Mouse (Mus musculus): ENCODE data around the gene Trim3.

The Trim3 gene

DNA sequence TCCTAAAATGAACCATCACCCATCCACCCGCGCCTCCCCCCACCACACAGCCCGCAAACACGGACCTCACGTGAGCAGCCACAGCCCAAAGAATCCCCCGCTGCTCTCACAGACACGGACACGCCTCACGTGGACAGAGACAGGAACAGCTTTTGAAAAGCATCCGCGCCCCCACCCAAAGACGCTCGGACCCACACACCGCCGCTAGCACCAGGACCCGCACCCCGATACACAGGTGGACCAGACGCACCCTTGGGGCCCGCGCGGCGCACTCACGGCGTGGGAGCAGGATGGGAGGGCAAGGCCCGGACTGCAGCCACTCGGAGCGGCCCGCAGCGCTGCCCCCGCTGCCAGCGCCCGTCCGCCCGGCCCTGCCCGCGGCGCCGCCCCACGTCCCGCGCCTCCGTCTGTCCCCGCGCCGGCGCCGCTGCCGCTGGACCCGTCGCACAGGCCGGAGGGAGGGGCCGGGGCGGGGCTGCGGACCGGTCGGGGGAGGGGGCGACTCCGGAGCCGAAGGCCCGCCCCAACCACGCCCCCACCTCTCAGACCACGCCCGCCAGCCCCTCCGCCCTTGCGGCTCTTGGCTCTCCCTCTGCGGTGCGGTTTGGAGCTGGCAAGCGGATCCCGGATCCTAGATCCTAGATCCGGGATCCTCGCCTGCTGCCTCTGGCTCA lies at the start of gene Trim3:
Trim3 (minus strand) TSS at position 445 of the 674 bp plus-strand sequence.
- DNase-seq (ENCODE audit: low spot score), result peak; percentile 88

DNA sequence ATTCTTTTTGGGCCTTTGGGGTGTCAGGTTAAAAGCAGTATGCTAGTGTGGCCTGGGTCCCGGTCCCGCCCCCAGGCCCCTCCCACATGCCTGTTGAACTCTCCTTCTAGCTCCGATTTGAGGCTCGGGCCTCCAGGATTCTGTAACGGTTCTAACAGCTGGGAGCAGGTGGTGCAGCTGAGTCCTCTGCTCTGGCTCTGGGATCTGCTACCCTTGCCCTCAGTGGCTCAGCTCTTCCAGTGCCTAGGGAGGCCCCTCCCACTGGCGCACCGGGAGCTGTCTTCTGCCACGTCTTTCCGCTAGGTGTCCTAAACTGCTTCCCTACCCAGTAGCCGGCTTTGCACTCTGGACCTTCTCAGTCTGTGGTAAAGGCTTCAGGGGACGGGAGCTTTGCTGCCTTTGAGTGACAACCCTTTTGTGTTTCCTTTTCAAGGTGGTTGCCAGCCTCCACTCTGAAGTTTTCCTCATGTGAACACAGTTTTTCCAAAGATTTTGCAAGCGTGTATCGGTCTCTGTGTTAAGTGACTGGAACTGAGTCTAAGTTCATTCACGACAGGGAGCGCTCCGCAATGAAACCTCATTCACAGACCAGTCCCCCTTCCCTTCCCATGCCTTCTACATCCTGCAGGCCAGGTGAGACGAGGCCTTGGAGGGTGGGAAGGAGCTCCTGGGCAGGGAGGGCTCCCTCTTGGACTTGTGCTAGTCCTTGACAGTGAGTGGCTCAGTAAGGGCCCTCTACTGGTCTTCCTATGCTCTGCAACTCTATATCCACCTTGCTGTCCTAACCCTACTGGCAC lies 17.5 kb upstream of the Trim3 start, which contains the start of gene Dnhd1:
Dnhd1 (plus strand) TSS at position 189 of the 797 bp plus-strand sequence.
- peak; percentile 66 for DNase-seq (ENCODE audit: low spot score)

DNA sequence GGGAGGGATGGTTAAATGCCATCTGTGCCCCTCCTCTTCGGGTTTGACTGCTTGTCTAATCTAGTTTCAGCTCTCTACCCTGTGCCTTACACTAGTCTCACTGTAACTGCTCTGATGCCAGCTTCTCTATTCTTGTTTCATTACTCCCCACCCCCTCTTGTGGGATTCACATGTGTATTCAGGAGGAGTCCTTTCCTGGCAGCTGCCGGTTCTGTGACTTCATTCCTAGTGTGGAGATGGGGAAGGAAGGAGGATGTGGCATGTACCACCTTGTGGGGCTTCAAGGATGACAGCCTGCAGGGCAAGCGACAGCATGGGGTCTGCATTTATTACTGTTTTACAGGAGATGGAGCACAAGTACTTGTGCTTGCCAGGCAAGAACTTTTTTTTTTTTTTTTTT lies 8.6 kb upstream of the Trim3 start:
- DNase-seq (ENCODE audit: low spot score), result no peak

- DNase-seq (ENCODE audit: low spot score), result no peak
Observed at GRCm38 (mm10) chr7:105640894-105641255, 7.5 kb upstream of the Trim3 start.

DNA sequence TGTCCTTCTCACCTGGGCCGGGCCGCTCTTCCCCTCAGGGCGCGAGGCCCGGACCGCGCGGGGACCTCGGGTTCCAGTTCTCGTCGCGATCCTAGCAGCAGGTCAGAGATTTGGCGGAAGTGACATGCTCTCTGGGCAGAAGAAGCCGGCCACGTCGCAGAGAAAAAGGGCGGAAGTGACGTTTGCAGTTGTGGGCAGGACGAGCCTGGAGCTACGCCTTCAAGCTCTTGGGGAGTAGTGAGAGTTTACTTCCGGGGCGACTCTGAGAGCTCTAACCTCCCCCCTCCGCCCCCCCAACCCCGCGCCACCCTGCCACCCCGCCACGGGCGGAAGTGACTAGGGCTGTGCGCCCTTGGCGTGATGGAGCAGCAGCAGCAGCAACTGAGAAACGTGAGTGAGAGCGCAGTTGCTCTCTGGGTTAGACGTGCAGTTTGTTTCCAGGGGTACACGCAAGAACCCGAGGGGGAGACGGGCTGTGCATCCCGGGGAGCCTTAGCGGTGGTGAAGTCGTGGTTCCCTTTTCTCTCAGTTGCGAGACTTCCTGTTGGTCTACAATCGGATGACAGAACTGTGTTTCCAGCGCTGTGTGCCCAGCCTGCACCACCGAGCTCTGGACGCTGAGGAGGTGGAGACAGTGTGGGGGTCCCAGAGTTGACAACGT lies 7.0 kb upstream of the Trim3 start, which contains the start of the genes Arfip2 and Gm45799:
Arfip2 (minus strand) TSS at position 184 of the 661 bp plus-strand sequence.
Gm45799 (plus strand) TSS at position 320 of the 661 bp plus-strand sequence.
- DNase-seq (ENCODE audit: low spot score), result peak; percentile 98

GRCm38 (mm10) chr7:105639756-105640155 lies 6.4 kb upstream of the Trim3 start, which contains the start of gene Timm10b:
TSS of gene Timm10b (plus strand) at chr7:105640056.
- no peak for DNase-seq (ENCODE audit: low spot score)

DNA sequence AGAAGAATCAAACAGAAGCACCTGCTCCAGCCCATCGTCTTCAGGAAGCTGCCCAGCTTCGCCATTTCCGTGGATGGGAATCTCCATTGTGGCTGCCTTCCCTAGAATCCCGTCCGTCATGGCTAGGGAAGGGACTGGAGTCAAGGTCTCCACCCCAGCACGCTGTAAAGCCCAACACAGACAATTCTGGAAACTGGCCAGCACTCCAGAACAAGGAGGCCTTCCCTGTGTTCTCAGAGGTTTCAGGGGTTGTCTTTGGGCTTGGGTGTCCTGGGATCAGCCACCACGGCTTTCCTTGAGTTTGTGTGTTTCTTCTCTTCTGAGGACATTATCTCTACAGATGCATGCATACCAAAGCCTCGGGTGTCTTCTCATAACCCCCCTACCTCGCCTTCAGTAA lies 5.9 kb upstream of the Trim3 start:
- DNase-seq (ENCODE audit: low spot score), result no peak

GRCm38 (mm10) chr7:105638776-105639175 lies 5.4 kb upstream of the Trim3 start:
- DNase-seq (ENCODE audit: low spot score), result no peak

DNA sequence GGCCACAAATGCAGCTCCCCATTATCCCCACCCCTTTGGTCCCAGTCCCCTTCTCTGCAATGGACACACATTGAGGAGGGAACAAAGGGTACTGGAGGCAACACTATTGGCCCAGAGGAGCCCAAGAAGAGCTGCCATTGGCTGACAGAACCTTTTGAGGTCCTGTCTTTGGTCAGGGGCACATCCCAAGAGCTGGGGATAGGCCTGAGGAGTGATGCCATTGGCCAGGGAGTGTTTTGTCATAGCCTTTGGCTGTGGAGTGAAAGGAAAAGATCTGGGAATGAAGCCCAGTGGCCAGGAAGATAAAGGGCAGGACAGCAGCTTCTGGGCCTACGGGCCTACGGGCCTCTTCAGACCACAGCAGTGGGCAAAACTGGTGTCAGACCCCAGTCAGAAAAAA lies 2.4 kb upstream of the Trim3 start:
- no peak for DNase-seq (ENCODE audit: low spot score)

DNA sequence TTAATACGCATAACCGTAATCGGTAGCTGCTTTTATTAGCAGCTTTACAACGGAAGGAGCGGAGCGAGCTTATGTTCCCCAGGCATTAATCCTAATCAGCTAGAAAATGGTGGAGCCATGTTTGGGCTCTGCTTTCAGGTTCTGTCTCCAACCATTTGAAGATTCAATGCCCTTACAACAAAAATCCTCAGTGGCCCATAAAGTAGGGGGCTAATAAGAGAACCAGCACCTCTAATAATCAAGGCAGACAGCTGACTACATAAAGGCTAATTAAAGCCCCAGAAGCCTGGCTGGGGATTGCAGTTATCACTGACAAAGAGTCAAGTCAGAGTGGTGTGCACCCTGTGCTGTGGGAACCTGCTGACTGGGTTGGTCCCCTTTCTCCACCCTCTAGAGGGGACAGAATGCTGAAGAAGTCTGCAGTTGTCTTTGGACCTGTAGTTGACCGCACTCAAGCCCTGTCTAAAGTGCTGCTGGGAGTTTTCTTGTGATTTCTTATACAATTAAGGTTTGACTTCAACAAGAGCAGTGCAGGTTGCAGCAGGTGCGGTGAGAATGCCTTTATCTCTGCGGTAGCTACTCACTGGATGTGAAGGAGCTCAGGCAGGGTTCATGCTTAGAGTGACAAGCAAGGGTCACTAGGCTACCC lies 1.0 kb upstream of the Trim3 start:
- no peak for DNase-seq (ENCODE audit: low spot score)

GRCm38 (mm10) chr7:105633801-105634135 lies 397 bp upstream of the Trim3 start:
- no peak for DNase-seq (ENCODE audit: low spot score)

DNA sequence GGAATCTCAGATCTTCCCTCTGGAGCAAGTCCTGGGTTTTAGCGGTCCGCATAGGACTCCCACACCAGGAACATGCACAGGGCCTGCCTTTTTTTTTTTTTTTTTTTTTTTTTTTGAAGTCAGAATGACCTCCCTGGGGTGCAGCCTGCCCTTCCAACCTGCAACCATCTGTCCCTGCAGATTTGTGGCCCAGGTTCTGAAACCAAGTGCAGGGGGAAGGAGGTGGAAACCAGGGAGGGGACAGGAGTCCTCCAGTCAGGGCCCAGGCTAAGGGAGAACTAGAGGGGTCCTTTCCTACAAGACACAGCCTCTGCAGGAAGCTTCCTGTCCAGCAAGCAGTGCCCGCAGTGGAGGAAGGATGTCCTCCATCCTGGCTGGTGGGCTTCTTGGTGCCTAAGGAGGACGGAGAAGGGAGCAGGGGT lies 809 bp downstream of the Trim3 start:
- no peak for DNase-seq (ENCODE audit: low spot score)

DNA sequence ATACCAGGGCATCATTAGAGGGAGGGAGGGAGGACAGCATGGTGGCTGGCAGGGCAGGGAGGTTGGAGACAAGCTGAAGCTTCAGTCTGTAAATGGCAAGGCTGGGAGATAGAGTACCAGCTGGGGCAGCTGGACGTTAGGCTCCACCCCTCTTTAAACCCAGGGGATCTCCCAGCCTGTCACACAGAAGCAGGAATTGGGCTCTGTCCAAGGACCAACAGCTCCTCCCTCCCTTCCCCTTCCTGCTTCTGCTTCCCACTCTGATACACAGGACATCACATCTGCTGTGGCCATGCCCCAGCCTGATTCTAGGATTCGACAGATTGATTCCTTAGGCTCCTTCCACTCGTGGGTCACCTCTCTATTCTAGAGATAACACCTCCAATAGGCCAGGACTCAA lies 4.7 kb downstream of the Trim3 start:
- DNase-seq (ENCODE audit: low spot score), result peak; percentile 76

DNA sequence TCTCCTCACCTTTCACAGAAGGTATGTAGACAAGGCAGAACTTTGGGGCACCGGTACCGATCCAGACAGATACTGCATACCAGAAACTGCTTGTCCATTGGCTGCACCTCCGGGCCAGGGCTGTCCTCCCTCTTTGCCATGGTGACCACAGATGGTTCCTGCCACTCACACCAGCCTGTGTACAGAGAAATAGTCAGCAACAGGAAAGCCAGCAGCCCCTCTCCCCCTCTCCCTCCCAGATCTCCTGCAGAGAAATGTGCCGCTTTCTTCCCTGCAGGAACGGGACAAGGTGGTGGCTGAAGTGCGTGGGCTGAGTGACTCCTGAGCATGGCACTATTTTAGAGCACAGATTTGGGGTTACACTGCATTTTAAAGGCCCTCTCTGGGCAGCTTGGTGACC lies 8.0 kb downstream of the Trim3 start:
- DNase-seq (ENCODE audit: low spot score), result no peak

DNA sequence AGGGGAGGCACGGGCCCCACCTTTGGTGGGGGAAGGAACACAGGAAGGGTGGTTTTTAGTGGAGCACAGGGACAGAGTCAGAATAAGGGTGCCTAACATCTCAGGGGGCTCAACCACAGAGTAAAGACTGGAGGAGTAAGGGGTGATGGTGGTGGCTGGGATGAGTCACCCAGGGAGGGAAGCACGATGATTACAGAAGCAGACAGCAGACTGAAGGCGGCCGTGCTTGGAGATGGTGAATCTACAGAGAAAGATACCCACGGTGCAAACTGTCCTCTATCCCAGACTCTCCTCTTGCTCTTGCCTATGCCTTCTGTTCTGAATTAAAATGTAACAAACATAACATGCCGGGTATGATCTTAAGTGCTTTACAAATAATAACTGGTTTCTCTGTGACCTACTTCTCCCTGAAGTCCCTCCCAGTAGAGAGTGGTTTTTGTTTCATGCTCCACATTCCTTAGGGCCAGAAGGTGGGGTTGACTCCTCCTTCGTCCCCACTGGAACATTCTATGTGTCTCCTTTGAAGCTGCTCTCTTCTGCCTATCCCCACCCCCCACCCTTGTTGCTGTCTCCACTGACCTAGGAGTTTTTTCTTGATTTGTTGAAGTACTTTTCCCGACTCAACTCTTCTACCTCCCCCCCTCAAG lies 11.6 kb downstream of the Trim3 start:
- no peak for DNase-seq (ENCODE audit: low spot score)

- DNase-seq (ENCODE audit: low spot score), result no peak
Observed at GRCm38 (mm10) chr7:105621053-105621452, 12.3 kb downstream of the Trim3 start.

DNA sequence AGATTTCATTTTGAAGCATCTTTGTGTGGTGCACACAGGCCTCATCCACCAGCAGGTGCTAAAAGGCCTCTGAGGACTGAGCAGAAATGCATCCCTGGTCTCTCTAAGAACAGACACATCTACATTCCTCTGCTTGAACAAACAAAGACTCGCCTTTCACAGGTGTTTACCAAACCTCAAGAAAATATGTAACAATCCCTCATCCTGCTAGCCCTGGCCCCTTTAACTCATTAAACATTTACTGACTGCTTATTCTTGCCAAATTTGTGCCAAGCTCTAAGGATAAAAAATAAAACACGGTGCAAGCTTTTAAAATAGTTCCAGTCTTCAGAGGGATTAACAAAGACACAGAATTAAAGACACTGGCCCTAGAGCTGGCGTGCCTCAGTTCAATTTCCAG lies 13.7 kb downstream of the Trim3 start:
- no peak for DNase-seq (ENCODE audit: low spot score)

DNA sequence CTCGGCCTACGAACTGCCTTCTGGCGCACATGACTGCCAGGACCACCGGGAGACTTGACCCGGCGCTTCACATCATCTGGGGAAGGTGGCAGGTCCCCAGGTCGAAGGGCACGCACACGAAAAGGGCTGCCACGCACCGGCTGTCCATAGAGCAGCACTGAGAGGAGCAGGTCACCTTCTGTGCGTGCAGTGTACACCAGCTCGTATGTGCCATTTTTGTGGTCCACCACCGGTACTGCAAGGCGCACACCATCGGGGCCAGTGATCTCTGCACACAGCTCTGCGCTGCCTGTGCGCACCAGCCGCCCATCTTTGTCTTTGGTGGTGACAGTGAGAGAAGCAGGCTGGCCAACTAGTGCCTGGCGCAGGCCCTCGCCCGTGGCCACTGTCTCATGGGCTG lies 15.6 kb downstream of the Trim3 start:
- DNase-seq (ENCODE audit: low spot score), result no peak

DNA sequence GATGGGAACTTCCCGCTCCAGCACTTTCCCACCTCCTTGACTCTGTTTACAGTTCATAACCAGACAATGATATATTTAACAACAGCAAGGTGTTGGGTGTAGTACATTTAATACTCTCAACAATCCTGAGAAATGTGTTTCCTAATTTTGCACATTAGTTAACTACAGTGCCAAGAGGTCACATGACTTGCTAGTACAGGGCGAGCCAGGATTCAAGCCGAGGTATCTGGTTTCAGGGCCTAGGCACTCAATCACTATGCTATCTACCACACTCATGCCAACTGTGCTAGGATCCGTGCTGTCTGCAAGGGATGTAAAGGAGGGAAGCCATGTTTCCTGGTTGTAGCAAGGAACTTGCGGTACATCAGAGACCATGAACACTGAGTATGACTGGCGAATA lies 16.8 kb downstream of the Trim3 start:
- DNase-seq (ENCODE audit: low spot score), result no peak

- no peak for DNase-seq (ENCODE audit: low spot score)
Observed at GRCm38 (mm10) chr7:105615720-105616119, 17.7 kb downstream of the Trim3 start.

GRCm38 (mm10) chr7:105614400-105614799 lies 19.0 kb downstream of the Trim3 start:
- DNase-seq (ENCODE audit: low spot score), result no peak

DNA sequence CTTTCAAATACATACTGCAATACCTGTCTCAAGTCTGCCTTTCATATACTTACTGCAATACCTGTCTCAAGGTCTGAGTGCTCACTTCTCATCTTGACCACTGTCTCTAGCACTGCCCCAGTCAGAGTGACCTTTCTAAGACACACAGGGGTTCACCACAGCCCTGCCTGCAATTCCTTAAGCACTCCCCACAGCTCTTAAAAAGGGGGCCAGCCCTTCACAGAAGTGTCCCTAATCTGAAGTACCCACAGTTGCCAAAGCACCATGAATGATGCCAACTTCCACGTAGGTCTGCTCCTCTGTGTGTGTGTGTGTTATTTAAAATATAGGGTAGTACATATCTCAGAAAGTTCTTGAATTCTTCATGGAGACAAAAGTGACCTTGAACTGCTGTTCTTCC lies 21.6 kb downstream of the Trim3 start:
- no peak for DNase-seq (ENCODE audit: low spot score)

Data from layer of hippocampus, adult 11-12 months (tissue).